Mouse (Mus musculus): ENCODE measurements at regions not wholly inside any gene's neighbourhood (a gene's known extent, or its start where the extent isn't known, plus 50 kb on each side); places are given as distances from the start of the nearest gene placed in this dataset.
"Not testable (repeated sequence)": the region's sequence is repeated elsewhere in the genome, so short reads cannot be mapped to it uniquely, and the experiment has no call there.

- H3K4me1 ChIP-seq (replicated peaks); H3K27me3 ChIP-seq (replicated peaks); H3K9ac ChIP-seq; H3K36me3 ChIP-seq; H3K4me2 ChIP-seq; ATAC-seq (ENCODE audit: insufficient number of reproducible peaks, low FRiP score); H3K9me3 ChIP-seq (replicated peaks); H3K4me3 ChIP-seq; H3K27ac ChIP-seq (ENCODE audit: poor library complexity, severe bottlenecking): not testable (repeated sequence)
- 71% methylated on average over 3 of the region's 3 CpGs for WGBS
Observed at GRCm38 (mm10) chr12:113333853-113334252, 148.1 kb downstream of the Tmem121 start.

DNA sequence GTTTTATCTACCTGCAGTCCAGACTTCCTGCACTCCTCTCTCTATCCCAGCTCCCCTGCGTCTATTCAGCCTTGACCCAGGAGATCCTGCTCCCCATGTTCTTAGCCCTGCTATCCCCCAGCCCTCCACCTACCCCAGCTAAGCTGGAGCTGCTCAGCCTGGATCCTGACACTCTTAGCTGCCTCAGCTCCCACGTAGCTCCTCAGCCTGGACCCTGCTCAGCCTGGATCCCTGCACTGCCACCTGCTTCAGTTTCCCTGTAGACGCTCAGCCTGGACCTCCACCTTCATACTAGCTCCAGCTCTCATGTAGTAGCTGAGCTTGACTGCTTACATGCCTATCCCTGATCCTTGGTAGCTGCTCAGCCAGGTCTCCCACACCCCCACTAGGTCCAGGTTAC lies 151.5 kb downstream of the Tmem121 start:
- WGBS = 51% methylated on average over 3 of the region's 3 CpGs
- Histone ChIP-seq H3K9me3 (replicated peaks) (no peaks in the 10 kb centered on the region), H3K27me3 (replicated peaks) (no peaks in the 10 kb centered on the region), H3K9ac (no peak overlapping the region), H3K4me2 (no peak overlapping the region), H3K4me3 (no peak overlapping the region), H3K27ac (ENCODE audit: poor library complexity, severe bottlenecking) (no peak overlapping the region), H3K4me1 (replicated peaks) (no peaks in the 10 kb centered on the region), H3K36me3 (no peaks in the 10 kb centered on the region)
- no peak for ATAC-seq (ENCODE audit: insufficient number of reproducible peaks, low FRiP score)

DNA sequence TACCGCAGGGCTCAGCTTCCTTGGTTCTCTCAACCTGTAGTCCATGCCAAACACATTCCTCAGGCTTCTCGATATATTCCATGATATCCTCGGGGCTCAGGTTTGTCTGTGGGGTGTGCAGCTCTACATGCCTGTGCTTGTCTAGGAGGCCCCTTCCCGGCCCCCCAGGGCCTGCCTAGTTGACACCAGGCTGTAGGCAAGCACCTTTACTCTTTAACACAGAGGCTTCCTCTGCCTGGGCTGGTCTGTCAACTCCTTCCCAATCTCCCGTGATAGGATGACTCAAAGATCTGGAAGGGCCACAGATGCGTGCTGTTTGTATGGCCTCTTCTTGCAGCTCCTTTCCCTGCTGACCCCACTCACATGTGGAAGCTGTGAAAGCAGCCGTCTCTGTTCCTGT lies 150.4 kb upstream of the Adam6b start:
- H3K36me3 ChIP-seq = no peaks in the 10 kb centered on the region
- H3K27me3 ChIP-seq (replicated peaks) = no peaks in the 10 kb centered on the region
- 49% methylated on average over 7 of the region's 7 CpGs for WGBS
- H3K4me1 ChIP-seq (replicated peaks) = no peaks in the 10 kb centered on the region
- no peak for ATAC-seq (ENCODE audit: insufficient number of reproducible peaks, low FRiP score)
- no peaks in the 10 kb centered on the region for H3K9me3 ChIP-seq (replicated peaks)
- no peak overlapping the region for H3K27ac ChIP-seq (ENCODE audit: poor library complexity, severe bottlenecking)
- H3K4me3 ChIP-seq = no peak overlapping the region
- H3K9ac ChIP-seq = no peak overlapping the region
- H3K4me2 ChIP-seq = no peak overlapping the region

DNA sequence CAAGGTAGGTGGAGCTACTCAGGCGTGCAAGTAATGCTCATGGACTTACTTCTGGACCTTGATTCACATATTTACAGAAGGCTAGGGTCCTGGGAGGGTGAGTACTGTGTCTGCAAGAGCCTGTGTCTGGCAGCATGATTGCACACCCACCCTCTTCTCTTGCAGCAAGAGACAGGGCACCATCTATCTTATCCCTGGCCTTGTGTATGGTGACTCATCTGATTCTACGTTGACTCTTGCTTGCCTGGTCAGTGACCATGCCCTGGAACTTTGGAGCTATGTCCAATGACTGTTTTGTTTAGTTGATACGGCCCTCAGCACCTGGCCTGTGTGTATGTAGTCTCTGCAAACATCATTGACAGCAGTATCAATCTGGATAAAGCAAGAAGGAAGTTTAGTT lies 148.3 kb upstream of the Adam6b start:
- Histone ChIP-seq H3K4me2 (no peak overlapping the region), H3K9me3 (replicated peaks) (no peaks in the 10 kb centered on the region), H3K27ac (ENCODE audit: poor library complexity, severe bottlenecking) (no peak overlapping the region), H3K9ac (no peak overlapping the region), H3K4me1 (replicated peaks) (no peaks in the 10 kb centered on the region), H3K27me3 (replicated peaks) (no peaks in the 10 kb centered on the region), H3K36me3 (no peaks in the 10 kb centered on the region), H3K4me3 (no peak overlapping the region)
- WGBS = 59% methylated on average over 3 of the region's 3 CpGs
- ATAC-seq (ENCODE audit: insufficient number of reproducible peaks, low FRiP score) = no peak

DNA sequence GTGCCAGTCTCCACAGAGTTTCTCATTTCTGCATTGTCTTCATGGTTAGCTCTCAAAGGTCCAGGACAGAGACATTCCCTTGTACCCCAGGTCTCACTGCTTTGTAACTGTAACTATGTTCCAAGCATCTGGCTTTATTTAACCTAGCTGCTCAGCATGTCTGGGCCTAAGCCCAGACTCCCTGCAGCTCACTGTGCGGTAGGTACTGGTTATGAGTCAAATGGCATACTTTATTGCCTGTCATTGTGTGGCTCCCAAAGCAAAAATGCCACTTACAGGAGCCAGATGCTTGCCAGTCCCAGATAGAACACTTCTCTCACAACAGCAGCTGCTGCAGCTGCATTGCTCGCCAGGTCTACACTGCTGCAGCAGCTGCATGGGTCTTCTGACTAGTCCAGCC lies 134.2 kb upstream of the Adam6b start:
- no peaks in the 10 kb centered on the region for H3K9me3 ChIP-seq (replicated peaks)
- H3K4me1 ChIP-seq (replicated peaks) = no peaks in the 10 kb centered on the region
- no peak overlapping the region for H3K9ac ChIP-seq
- WGBS = 69% methylated on average over 2 of the region's 2 CpGs
- no peak overlapping the region for H3K27ac ChIP-seq (ENCODE audit: poor library complexity, severe bottlenecking)
- no peaks in the 10 kb centered on the region for H3K36me3 ChIP-seq
- no peak overlapping the region for H3K4me2 ChIP-seq
- no peak for ATAC-seq (ENCODE audit: insufficient number of reproducible peaks, low FRiP score)
- H3K27me3 ChIP-seq (replicated peaks) = no peaks in the 10 kb centered on the region
- no peak overlapping the region for H3K4me3 ChIP-seq

GRCm38 (mm10) chr12:113358077-113358476 lies 131.2 kb upstream of the Adam6b start:
- ATAC-seq (ENCODE audit: insufficient number of reproducible peaks, low FRiP score) = no peak
- no peak overlapping the region for H3K27ac ChIP-seq (ENCODE audit: poor library complexity, severe bottlenecking)
- H3K9ac ChIP-seq = no peak overlapping the region
- H3K4me2 ChIP-seq = no peak overlapping the region
- H3K4me3 ChIP-seq = no peak overlapping the region
- no peaks in the 10 kb centered on the region for H3K9me3 ChIP-seq (replicated peaks)
- 71% methylated on average over 5 of the region's 5 CpGs for WGBS
- H3K27me3 ChIP-seq (replicated peaks) = no peaks in the 10 kb centered on the region
- no peaks in the 10 kb centered on the region for H3K4me1 ChIP-seq (replicated peaks)
- H3K36me3 ChIP-seq = no peaks in the 10 kb centered on the region

GRCm38 (mm10) chr12:113360032-113360431 lies 129.3 kb upstream of the Adam6b start:
- no peak overlapping the region for H3K4me2 ChIP-seq
- H3K4me3 ChIP-seq = no peak overlapping the region
- no peak overlapping the region for H3K9ac ChIP-seq
- H3K9me3 ChIP-seq (replicated peaks) = no peaks in the 10 kb centered on the region
- no peaks in the 10 kb centered on the region for H3K27me3 ChIP-seq (replicated peaks)
- H3K27ac ChIP-seq (ENCODE audit: poor library complexity, severe bottlenecking) = no peak overlapping the region
- no peaks in the 10 kb centered on the region for H3K36me3 ChIP-seq
- WGBS = 78% methylated on average over 7 of the region's 7 CpGs
- ATAC-seq (ENCODE audit: insufficient number of reproducible peaks, low FRiP score) = no peak
- H3K4me1 ChIP-seq (replicated peaks) = no peaks in the 10 kb centered on the region

GRCm38 (mm10) chr12:113362409-113363038 lies 126.8 kb upstream of the Adam6b start:
- no peaks in the 10 kb centered on the region for H3K4me1 ChIP-seq (replicated peaks)
- no peak for ATAC-seq (ENCODE audit: insufficient number of reproducible peaks, low FRiP score)
- H3K4me2 ChIP-seq = no peak overlapping the region
- no peaks in the 10 kb centered on the region for H3K9me3 ChIP-seq (replicated peaks)
- no peaks in the 10 kb centered on the region for H3K36me3 ChIP-seq
- H3K27me3 ChIP-seq (replicated peaks) = no peaks in the 10 kb centered on the region
- no peak overlapping the region for H3K27ac ChIP-seq (ENCODE audit: poor library complexity, severe bottlenecking)
- H3K4me3 ChIP-seq = no peak overlapping the region
- no peak overlapping the region for H3K9ac ChIP-seq
- 59% methylated on average over 2 of the region's 2 CpGs for WGBS

DNA sequence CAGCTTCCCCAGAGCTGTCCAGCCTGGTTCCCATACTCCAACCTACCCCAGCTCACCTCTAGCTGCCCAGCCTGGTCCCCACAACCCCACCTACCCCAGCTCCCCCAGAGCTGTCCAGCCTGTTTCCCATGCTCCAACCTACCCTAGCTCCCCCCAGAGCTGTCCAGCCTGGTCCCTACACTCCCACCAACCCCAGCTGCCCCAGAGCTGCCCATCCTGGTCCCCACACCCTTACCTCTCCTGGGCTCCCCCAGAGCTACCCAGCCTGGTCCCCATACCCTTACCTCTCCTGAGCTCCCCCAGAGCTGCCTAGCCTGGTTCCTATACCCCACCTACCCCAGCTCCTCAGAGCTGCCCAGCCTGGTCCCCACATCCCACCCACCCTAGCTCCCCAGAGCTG lies 125.3 kb upstream of the Adam6b start:
- H3K36me3 ChIP-seq = no peaks in the 10 kb centered on the region
- peak; percentile 22; the same call in 1 of the 2 replicates for ATAC-seq (ENCODE audit: insufficient number of reproducible peaks, low FRiP score)

GRCm38 (mm10) chr12:113364437-113364836 lies 124.9 kb upstream of the Adam6b start:
- H3K36me3 ChIP-seq = no peaks in the 10 kb centered on the region
- H3K9ac ChIP-seq = no peak overlapping the region
- no peak overlapping the region for H3K4me3 ChIP-seq
- no peak overlapping the region for H3K27ac ChIP-seq (ENCODE audit: poor library complexity, severe bottlenecking)
- no peaks in the 10 kb centered on the region for H3K4me1 ChIP-seq (replicated peaks)
- ATAC-seq (ENCODE audit: insufficient number of reproducible peaks, low FRiP score) = no peak
- H3K9me3 ChIP-seq (replicated peaks) = 0 out of 2 replicates have a peak, but pooled peaks cover 3% of the 10 kb centered on the region
- no peak overlapping the region for H3K4me2 ChIP-seq
- no peaks in the 10 kb centered on the region for H3K27me3 ChIP-seq (replicated peaks)

More for the DNA sequence above, 125.3 kb upstream of the Adam6b start:
- no peak overlapping the region for H3K4me3 ChIP-seq
- H3K4me2 ChIP-seq = no peak overlapping the region
- no peaks in the 10 kb centered on the region for H3K9me3 ChIP-seq (replicated peaks)
- H3K27me3 ChIP-seq (replicated peaks) = no peaks in the 10 kb centered on the region
- H3K27ac ChIP-seq (ENCODE audit: poor library complexity, severe bottlenecking) = no peak overlapping the region
- no peak overlapping the region for H3K9ac ChIP-seq
- H3K4me1 ChIP-seq (replicated peaks) = no peaks in the 10 kb centered on the region

- Histone ChIP-seq H3K36me3 (no peaks in the 10 kb centered on the region), H3K27me3 (replicated peaks) (no peaks in the 10 kb centered on the region), H3K9ac (no peak overlapping the region), H3K4me3 (no peak overlapping the region), H3K4me1 (replicated peaks) (no peaks in the 10 kb centered on the region), H3K9me3 (replicated peaks) (0 out of 2 replicates have a peak, but pooled peaks cover 4% of the 10 kb centered on the region), H3K27ac (ENCODE audit: poor library complexity, severe bottlenecking) (no peak overlapping the region), H3K4me2 (no peak overlapping the region)
- ATAC-seq (ENCODE audit: insufficient number of reproducible peaks, low FRiP score) = no peak
- 45% methylated on average over 2 of the region's 2 CpGs for WGBS
Observed at GRCm38 (mm10) chr12:113365783-113366182, 123.5 kb upstream of the Adam6b start.

DNA sequence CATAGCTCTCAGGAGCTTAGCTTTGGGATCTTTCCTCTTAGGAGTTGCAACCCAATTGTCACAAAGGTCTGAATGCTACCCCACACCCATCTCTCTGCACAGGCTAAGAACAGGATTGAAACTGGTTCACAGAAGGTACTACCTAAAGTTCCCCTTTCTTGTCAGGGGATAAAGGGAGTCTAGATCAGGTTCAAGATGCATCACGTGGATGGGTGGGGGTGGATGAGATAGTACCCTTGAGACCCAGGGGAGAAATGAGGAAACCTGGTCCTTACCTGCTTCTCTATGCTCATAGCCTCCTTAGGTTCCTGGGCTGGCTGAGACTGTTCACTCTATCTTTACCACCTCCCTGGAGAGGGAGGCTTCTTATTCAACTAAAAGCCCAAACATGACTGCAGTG lies 122.9 kb upstream of the Adam6b start:
- H3K4me3 ChIP-seq = no peak overlapping the region
- no peaks in the 10 kb centered on the region for H3K4me1 ChIP-seq (replicated peaks)
- H3K9ac ChIP-seq = no peak overlapping the region
- H3K9me3 ChIP-seq (replicated peaks) = 0 out of 2 replicates have a peak, but pooled peaks cover 4% of the 10 kb centered on the region
- H3K27me3 ChIP-seq (replicated peaks) = no peaks in the 10 kb centered on the region
- 74% methylated on average over 1 of the region's 1 CpGs for WGBS
- ATAC-seq (ENCODE audit: insufficient number of reproducible peaks, low FRiP score) = no peak
- no peaks in the 10 kb centered on the region for H3K36me3 ChIP-seq
- no peak overlapping the region for H3K4me2 ChIP-seq
- no peak overlapping the region for H3K27ac ChIP-seq (ENCODE audit: poor library complexity, severe bottlenecking)

Measured in heart, embryonic 12.5 days (tissue).